Mouse (Mus musculus): ENCODE results near the gene Cacna2d1. TPM values are rescaled to one million over a fixed set of nuclear protein-coding genes. Genes with fewer than 3 reads are reported as not detected.

Gene Cacna2d1
- polyA plus RNA-seq, 1 experiment from 2014 or later = 36.4 TPM

- Histone ChIP-seq H3K27ac (ENCODE audit: low read length) (no peak overlapping the region), H3K27me3 (ENCODE audit: control insufficient read depth, insufficient read depth, low read depth, low read length) (no peaks in the 10 kb centered on the region), H3K4me1 (ENCODE audit: control insufficient read depth, insufficient read depth, low read length) (0 out of 2 replicates have a peak, but pooled peaks cover 2% of the 10 kb centered on the region), H3K4me3 (ENCODE audit: low read depth, low read length) (no peak overlapping the region), H3K9me3 (replicated peaks; ENCODE audit: control insufficient read depth, low read length, poor library complexity, severe bottlenecking) (no peaks in the 10 kb centered on the region), H3K36me3 (ENCODE audit: control insufficient read depth, insufficient read depth, low read length) (no peaks in the 10 kb centered on the region), H3K9ac (ENCODE audit: low read depth, low read length) (no peak overlapping the region), H3K4me2 (ENCODE audit: low read length) (no peak overlapping the region)
- ATAC-seq = no peak
- WGBS = 58% methylated on average over 3 of the region's 3 CpGs
Observed at GRCm38 (mm10) chr5:16187931-16188330, 253.4 kb downstream of the Cacna2d1 start.

DNA sequence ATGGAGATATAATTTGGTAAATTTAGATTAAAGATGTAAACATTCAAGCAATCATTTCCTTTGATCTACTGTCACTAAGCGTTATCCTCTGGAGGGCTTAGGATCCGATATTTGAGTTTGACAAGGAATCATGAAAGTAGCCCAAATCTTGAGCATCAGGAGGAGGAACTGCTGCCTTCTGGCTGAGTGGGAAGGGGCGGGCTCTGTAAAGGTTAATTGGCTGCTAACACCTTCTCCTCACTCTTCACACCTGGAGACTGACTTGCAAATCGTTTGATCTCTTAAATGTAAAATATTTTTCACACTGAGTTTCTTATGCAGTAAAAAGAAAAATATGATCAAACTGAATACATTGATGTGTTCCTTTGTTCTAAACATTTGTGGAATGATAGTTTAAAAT is 255.4 kb downstream of the Cacna2d1 start:
- Histone ChIP-seq H3K4me2 (ENCODE audit: low read length) (no peak overlapping the region), H3K4me1 (ENCODE audit: control insufficient read depth, insufficient read depth, low read length) (no peaks in the 10 kb centered on the region), H3K4me3 (ENCODE audit: low read depth, low read length) (no peak overlapping the region), H3K27me3 (ENCODE audit: control insufficient read depth, insufficient read depth, low read depth, low read length) (no peaks in the 10 kb centered on the region), H3K9ac (ENCODE audit: low read depth, low read length) (no peak overlapping the region), H3K36me3 (ENCODE audit: control insufficient read depth, insufficient read depth, low read length) (no peaks in the 10 kb centered on the region), H3K27ac (ENCODE audit: low read length) (no peak overlapping the region), H3K9me3 (replicated peaks; ENCODE audit: control insufficient read depth, low read length, poor library complexity, severe bottlenecking) (no peaks in the 10 kb centered on the region)
- no peak for ATAC-seq
- 62% methylated on average over 4 of the region's 4 CpGs for WGBS

- Histone ChIP-seq H3K4me1 (ENCODE audit: control insufficient read depth, insufficient read depth, low read length) (no peaks in the 10 kb centered on the region), H3K36me3 (ENCODE audit: control insufficient read depth, insufficient read depth, low read length) (no peaks in the 10 kb centered on the region), H3K27ac (ENCODE audit: low read length) (peak overlapping the region; percentile 28; the same call in 1 of the 2 replicates), H3K9me3 (replicated peaks; ENCODE audit: control insufficient read depth, low read length, poor library complexity, severe bottlenecking) (no peaks in the 10 kb centered on the region), H3K4me2 (ENCODE audit: low read length) (no peak overlapping the region), H3K27me3 (ENCODE audit: control insufficient read depth, insufficient read depth, low read depth, low read length) (no peaks in the 10 kb centered on the region), H3K4me3 (ENCODE audit: low read depth, low read length) (no peak overlapping the region), H3K9ac (ENCODE audit: low read depth, low read length) (no peak overlapping the region)
- 88% methylated on average over 3 of the region's 3 CpGs for WGBS
- ATAC-seq = no peak
Observed at GRCm38 (mm10) chr5:16191165-16191564, 256.7 kb downstream of the Cacna2d1 start.

GRCm38 (mm10) chr5:16199816-16200215 is 265.3 kb downstream of the Cacna2d1 start:
- H3K4me2 ChIP-seq (ENCODE audit: low read length) = no peak overlapping the region
- no peaks in the 10 kb centered on the region for H3K36me3 ChIP-seq (ENCODE audit: control insufficient read depth, insufficient read depth, low read length)
- no peak overlapping the region for H3K27ac ChIP-seq (ENCODE audit: low read length)
- H3K9ac ChIP-seq (ENCODE audit: low read depth, low read length) = no peak overlapping the region
- no peaks in the 10 kb centered on the region for H3K9me3 ChIP-seq (replicated peaks; ENCODE audit: control insufficient read depth, low read length, poor library complexity, severe bottlenecking)
- H3K27me3 ChIP-seq (ENCODE audit: control insufficient read depth, insufficient read depth, low read depth, low read length) = no peaks in the 10 kb centered on the region
- H3K4me3 ChIP-seq (ENCODE audit: low read depth, low read length) = no peak overlapping the region
- WGBS = 30% methylated on average over 2 of the region's 2 CpGs
- no peak for ATAC-seq
- no peaks in the 10 kb centered on the region for H3K4me1 ChIP-seq (ENCODE audit: control insufficient read depth, insufficient read depth, low read length)

DNA sequence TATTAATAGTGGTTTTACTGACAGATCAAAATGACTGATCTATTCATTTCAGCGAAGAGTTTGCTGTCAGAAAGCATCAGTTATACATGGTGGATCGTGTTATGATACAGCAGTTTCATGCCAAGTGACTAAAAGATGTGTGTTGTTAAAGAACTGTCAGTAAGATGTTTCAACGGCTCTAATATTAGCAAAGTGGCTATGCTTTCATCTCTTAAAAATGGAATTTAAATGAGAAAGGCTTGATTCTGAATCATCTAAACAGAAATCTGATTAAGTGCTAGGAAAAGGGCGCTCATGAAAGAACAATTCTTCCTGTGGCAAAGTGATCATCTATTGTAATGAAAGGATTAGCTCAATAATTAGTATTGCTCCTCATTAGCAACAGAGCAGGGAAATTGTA is 287.5 kb downstream of the Cacna2d1 start:
- Histone ChIP-seq H3K4me3 (ENCODE audit: low read depth, low read length) (no peak overlapping the region), H3K27ac (ENCODE audit: low read length) (no peak overlapping the region), H3K4me2 (ENCODE audit: low read length) (no peak overlapping the region), H3K4me1 (ENCODE audit: control insufficient read depth, insufficient read depth, low read length) (peaks cover 2% of the 10 kb centered on the region; the same call in 1 of the 2 replicates), H3K9ac (ENCODE audit: low read depth, low read length) (no peak overlapping the region), H3K27me3 (ENCODE audit: control insufficient read depth, insufficient read depth, low read depth, low read length) (no peaks in the 10 kb centered on the region), H3K36me3 (ENCODE audit: control insufficient read depth, insufficient read depth, low read length) (no peaks in the 10 kb centered on the region), H3K9me3 (replicated peaks; ENCODE audit: control insufficient read depth, low read length, poor library complexity, severe bottlenecking) (no peaks in the 10 kb centered on the region)
- 48% methylated on average over 4 of the region's 4 CpGs for WGBS
- no peak for ATAC-seq

DNA sequence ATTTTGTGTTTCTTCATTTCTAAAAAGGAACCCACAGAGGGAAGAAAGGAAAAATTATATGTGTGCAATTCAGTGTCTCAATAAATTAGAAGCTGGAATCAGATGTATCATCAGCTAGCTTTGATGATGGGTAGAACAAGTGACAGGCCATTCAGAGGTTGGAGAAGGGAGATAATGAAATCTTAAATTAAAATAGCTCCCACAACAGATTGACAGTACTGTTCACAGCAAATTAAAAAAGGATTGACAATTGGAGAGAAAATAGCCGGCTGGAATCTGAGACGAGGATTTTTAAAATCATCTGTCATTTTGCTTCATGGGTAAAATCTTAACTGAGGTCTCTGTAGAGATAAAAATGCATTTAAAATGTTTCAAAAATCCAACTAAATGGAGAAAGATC is 290.9 kb downstream of the Cacna2d1 start:
- H3K27ac ChIP-seq (ENCODE audit: low read length) = no peak overlapping the region

DNA sequence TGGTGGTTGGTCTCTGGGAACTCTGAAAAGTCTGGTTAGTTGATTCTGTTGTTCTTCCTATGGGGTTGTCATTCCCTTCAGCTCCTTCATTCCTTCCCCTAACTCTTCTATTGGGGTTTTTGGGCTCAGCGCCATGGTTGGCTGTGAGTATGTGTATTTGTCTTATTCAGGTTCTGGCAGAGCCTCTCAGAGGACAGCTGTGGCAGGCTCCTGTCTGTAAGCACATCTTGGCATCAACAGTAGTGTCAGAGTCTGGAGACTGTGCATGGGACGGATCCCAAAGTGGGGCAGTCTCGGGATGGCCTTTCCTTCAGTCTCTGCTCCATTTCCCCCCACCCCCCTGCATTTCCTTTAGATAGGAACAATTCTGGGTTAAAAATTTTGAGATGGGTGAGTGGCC is 294.9 kb downstream of the Cacna2d1 start:
- Histone ChIP-seq H3K27me3 (ENCODE audit: control insufficient read depth, insufficient read depth, low read depth, low read length) (no peaks in the 10 kb centered on the region), H3K9me3 (replicated peaks; ENCODE audit: control insufficient read depth, low read length, poor library complexity, severe bottlenecking) (no peaks in the 10 kb centered on the region), H3K27ac (ENCODE audit: low read length) (no peak overlapping the region), H3K9ac (ENCODE audit: low read depth, low read length) (no peak overlapping the region), H3K36me3 (ENCODE audit: control insufficient read depth, insufficient read depth, low read length) (no peaks in the 10 kb centered on the region), H3K4me1 (ENCODE audit: control insufficient read depth, insufficient read depth, low read length) (peaks cover under 1% of the 10 kb centered on the region; the same call in 1 of the 2 replicates), H3K4me3 (ENCODE audit: low read depth, low read length) (no peak overlapping the region), H3K4me2 (ENCODE audit: low read length) (no peak overlapping the region)
- ATAC-seq = no peak
- WGBS = 88% methylated on average over 3 of the region's 3 CpGs

More for the DNA sequence above, 290.9 kb downstream of the Cacna2d1 start:
- H3K9ac ChIP-seq (ENCODE audit: low read depth, low read length) = no peak overlapping the region
- H3K4me2 ChIP-seq (ENCODE audit: low read length) = no peak overlapping the region
- H3K9me3 ChIP-seq (replicated peaks; ENCODE audit: control insufficient read depth, low read length, poor library complexity, severe bottlenecking) = no peaks in the 10 kb centered on the region
- H3K27me3 ChIP-seq (ENCODE audit: control insufficient read depth, insufficient read depth, low read depth, low read length) = no peaks in the 10 kb centered on the region
- no peaks in the 10 kb centered on the region for H3K4me1 ChIP-seq (ENCODE audit: control insufficient read depth, insufficient read depth, low read length)
- no peaks in the 10 kb centered on the region for H3K36me3 ChIP-seq (ENCODE audit: control insufficient read depth, insufficient read depth, low read length)
- WGBS = 19% methylated on average over 2 of the region's 2 CpGs
- ATAC-seq = no peak
- H3K4me3 ChIP-seq (ENCODE audit: low read depth, low read length) = no peak overlapping the region

DNA sequence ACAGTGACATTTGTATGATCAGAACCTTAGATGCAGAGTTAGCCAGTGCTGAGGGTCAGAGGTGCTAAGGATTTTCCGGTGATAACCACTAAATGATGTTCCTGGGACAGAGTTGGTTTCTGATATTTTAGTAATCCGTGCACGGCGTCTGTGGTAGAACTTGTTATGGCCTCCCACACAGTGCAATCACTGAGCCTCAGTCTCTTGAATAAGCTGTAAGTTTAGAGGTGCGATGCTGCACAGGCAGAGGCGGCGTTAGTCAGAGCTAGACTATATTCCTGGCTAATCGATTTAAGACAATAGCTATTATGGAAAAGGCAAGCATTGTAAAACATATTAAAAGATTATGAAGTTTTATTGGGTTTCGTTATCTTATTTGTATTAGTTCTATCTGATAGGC is 297.0 kb downstream of the Cacna2d1 start:
- Histone ChIP-seq H3K9ac (ENCODE audit: low read depth, low read length) (no peak overlapping the region), H3K27ac (ENCODE audit: low read length) (no peak overlapping the region), H3K27me3 (ENCODE audit: control insufficient read depth, insufficient read depth, low read depth, low read length) (no peaks in the 10 kb centered on the region), H3K36me3 (ENCODE audit: control insufficient read depth, insufficient read depth, low read length) (no peaks in the 10 kb centered on the region), H3K9me3 (replicated peaks; ENCODE audit: control insufficient read depth, low read length, poor library complexity, severe bottlenecking) (no peaks in the 10 kb centered on the region), H3K4me3 (ENCODE audit: low read depth, low read length) (no peak overlapping the region), H3K4me2 (ENCODE audit: low read length) (no peak overlapping the region), H3K4me1 (ENCODE audit: control insufficient read depth, insufficient read depth, low read length) (peaks cover 15% of the 10 kb centered on the region)
- ATAC-seq = no peak
- WGBS = 84% methylated on average over 9 of the region's 9 CpGs

GRCm38 (mm10) chr5:16234891-16235290 is 300.4 kb downstream of the Cacna2d1 start:
- H3K4me3 ChIP-seq (ENCODE audit: low read depth, low read length) = no peak overlapping the region
- 0 out of 2 replicates have a peak overlapping the region, but pooled peaks have one; percentile 2 for H3K4me2 ChIP-seq (ENCODE audit: low read length)
- peak overlapping the region; percentile 64 for H3K27ac ChIP-seq (ENCODE audit: low read length)
- H3K4me1 ChIP-seq (ENCODE audit: control insufficient read depth, insufficient read depth, low read length) = peaks cover 18% of the 10 kb centered on the region
- no peaks in the 10 kb centered on the region for H3K9me3 ChIP-seq (replicated peaks; ENCODE audit: control insufficient read depth, low read length, poor library complexity, severe bottlenecking)
- H3K9ac ChIP-seq (ENCODE audit: low read depth, low read length) = no peak overlapping the region
- no peaks in the 10 kb centered on the region for H3K27me3 ChIP-seq (ENCODE audit: control insufficient read depth, insufficient read depth, low read depth, low read length)
- peak; percentile 40; the same call in 1 of the 2 replicates for ATAC-seq
- no peaks in the 10 kb centered on the region for H3K36me3 ChIP-seq (ENCODE audit: control insufficient read depth, insufficient read depth, low read length)
- whole genome bisulfite sequencing = 14% methylated on average over 6 of the region's 6 CpGs

All from midbrain, embryonic 16.5 days (tissue).